Mouse (Mus musculus) intestine, postnatal 0 days (tissue): ENCODE data around the gene Dusp12. TPM values are rescaled to one million over a fixed set of nuclear protein-coding genes. Genes with fewer than 3 reads are reported as not detected.

Source experiments
- ATAC-seq: fragments of 200-750 bp; cut with Nextera tagmentation; 2 replicates; pipeline ENCODE4 v1.8.0; 2017; ENCODE audit warnings: mild to moderate bottlenecking, moderate TSS enrichment, moderate library complexity
- H3K27ac ChIP-seq: fragments of 300-500 bp; sonication (generic); 2 replicates; pipeline ENCODE4 v1.5.1; 2014; ENCODE audit warnings: mild to moderate bottlenecking, low read depth, low read length, moderate library complexity
- H3K27me3 ChIP-seq: fragments of 300-500 bp; sonication (generic); replicated peaks from 2 replicates; pipeline ENCODE4 v1.6.1; 2014; ENCODE audit warnings: low read length, mixed read lengths; ENCODE audit not compliant: control insufficient read depth, insufficient read depth
- H3K36me3 ChIP-seq: fragments of 300-500 bp; sonication (generic); 2 replicates; pipeline ENCODE4 v1.6.1; 2014; ENCODE audit warnings: mild to moderate bottlenecking, moderate library complexity; ENCODE audit not compliant: control insufficient read depth, insufficient read depth
- H3K4me1 ChIP-seq: fragments of 300-500 bp; sonication (generic); replicated peaks from 2 replicates; pipeline ENCODE4 v1.6.1; 2014; ENCODE audit warnings: antibody characterized with exemption, low read length, mixed read lengths; ENCODE audit not compliant: control insufficient read depth, insufficient read depth
- H3K4me2 ChIP-seq: fragments of 300-500 bp; sonication (generic); replicated peaks from 2 replicates; pipeline ENCODE4 v1.6.1; 2014; ENCODE audit warnings: low read depth, mild to moderate bottlenecking, moderate library complexity
- H3K4me3 ChIP-seq: fragments of 300-500 bp; sonication (generic); 2 replicates; pipeline ENCODE4 v1.5.1; 2014; ENCODE audit warnings: low read depth, low read length
- H3K9ac ChIP-seq: fragments of 300-500 bp; sonication (generic); 2 replicates; pipeline ENCODE4 v1.6.1; 2014; ENCODE audit warnings: mild to moderate bottlenecking, low read depth, low read length
- H3K9me3 ChIP-seq: fragments of 300-500 bp; sonication (generic); 2 replicates; pipeline ENCODE4 v1.6.1; 2016; ENCODE audit warnings: mixed run types; ENCODE audit not compliant: control insufficient read depth
- CTCF ChIP-seq: sonication (generic); IDR thresholded peaks from 2 replicates; pipeline ENCODE4 v1.5.1; 2016; ENCODE audit warnings: low read depth, mild to moderate bottlenecking, control low read depth, antibody characterized with exemption, moderate library complexity
- WGBS: fragments of 180-500 bp; shearing (Covaris S2); extraction: QIAGEN DNeasy Blood & Tissue Kit; methylation state at CpG from one replicate; pipeline ENCODE4 v1.1.7; 2014; 5-methylcytosine and 5-hydroxymethylcytosine counted together
- polyA plus RNA-seq: library from polyadenylated mRNA; unstranded; fragments of >200 nt; fragmentation: Nextera tagmentation; extraction: Ambion mirVana; gene quantifications from 2 replicates; pipeline ENCODE4 v1.2.1, GENCODE M21; 2015

Gene Dusp12
- polyA plus RNA-seq, 1 experiment from 2014 or later = 65.1 TPM

- Histone ChIP-seq H3K9ac (no peak overlapping the region), H3K4me1 (no peaks in the 10 kb centered on the region), H3K4me3 (no peak overlapping the region), H3K27ac (no peak overlapping the region), H3K36me3 (no peaks in the 10 kb centered on the region), H3K27me3 (no peaks in the 10 kb centered on the region), H3K4me2 (no peak overlapping the region), H3K9me3 (no peaks in the 10 kb centered on the region)
- no peak for TF ChIP-seq CTCF
- 67% methylated on average over 2 of the region's 2 CpGs for WGBS
- no peak for ATAC-seq
Observed at GRCm38 (mm10) chr1:170928467-170928866, 43.1 kb upstream of the Dusp12 start.

- WGBS = 86% methylated on average over 3 of the region's 3 CpGs
- Histone ChIP-seq H3K27me3 (no peaks in the 10 kb centered on the region), H3K36me3 (no peaks in the 10 kb centered on the region), H3K4me1 (no peaks in the 10 kb centered on the region), H3K4me2 (no peak within 1 kb of the TSS), H3K27ac (no peak within 1 kb of the TSS), H3K4me3 (no peak within 1 kb of the TSS), H3K9ac (no peak within 1 kb of the TSS), H3K9me3 (no peaks in the 10 kb centered on the region)
- no peak for ATAC-seq
- TF ChIP-seq CTCF = no peak
Observed at GRCm38 (mm10) chr1:170927378-170927777, 42.0 kb upstream of the Dusp12 start, which contains the start of gene Fcrla. Fcrla (minus strand) TSS chr1:170927583.

- H3K9ac ChIP-seq = no peak overlapping the region
- H3K4me2 ChIP-seq = no peak overlapping the region
- no peak overlapping the region for H3K27ac ChIP-seq
- no peaks in the 10 kb centered on the region for H3K9me3 ChIP-seq
- TF ChIP-seq CTCF = no peak
- 42% methylated on average over 6 of the region's 6 CpGs for WGBS
- no peak overlapping the region for H3K4me3 ChIP-seq
- no peaks in the 10 kb centered on the region for H3K36me3 ChIP-seq
- H3K4me1 ChIP-seq = no peaks in the 10 kb centered on the region
- H3K27me3 ChIP-seq = no peaks in the 10 kb centered on the region
- no peak for ATAC-seq
Observed at GRCm38 (mm10) chr1:170926941-170927340, 41.6 kb upstream of the Dusp12 start.

GRCm38 (mm10) chr1:170924485-170924884 is 39.1 kb upstream of the Dusp12 start:
- Histone ChIP-seq H3K9ac (no peak overlapping the region), H3K27me3 (no peaks in the 10 kb centered on the region), H3K27ac (no peak overlapping the region), H3K4me1 (no peaks in the 10 kb centered on the region), H3K9me3 (no peaks in the 10 kb centered on the region), H3K4me3 (no peak overlapping the region), H3K36me3 (no peaks in the 10 kb centered on the region), H3K4me2 (no peak overlapping the region)
- TF ChIP-seq CTCF = no peak
- WGBS = 57% methylated on average over 6 of the region's 6 CpGs
- ATAC-seq = no peak

- Histone ChIP-seq H3K4me3 (no peak overlapping the region), H3K9me3 (no peaks in the 10 kb centered on the region), H3K9ac (no peak overlapping the region), H3K4me2 (no peak overlapping the region), H3K27ac (no peak overlapping the region), H3K27me3 (no peaks in the 10 kb centered on the region), H3K36me3 (no peaks in the 10 kb centered on the region), H3K4me1 (no peaks in the 10 kb centered on the region)
- no peak for TF ChIP-seq CTCF
- ATAC-seq = no peak
- 92% methylated on average over 8 of the region's 8 CpGs for WGBS
Observed at GRCm38 (mm10) chr1:170919308-170919707, 34.0 kb upstream of the Dusp12 start.

GRCm38 (mm10) chr1:170915657-170916056 is 30.3 kb upstream of the Dusp12 start:
- Histone ChIP-seq H3K9ac (no peak overlapping the region), H3K36me3 (no peaks in the 10 kb centered on the region), H3K9me3 (no peaks in the 10 kb centered on the region), H3K27me3 (no peaks in the 10 kb centered on the region), H3K4me3 (no peak overlapping the region), H3K4me1 (no peaks in the 10 kb centered on the region; the same call in 1 of the 2 replicates), H3K4me2 (no peak overlapping the region), H3K27ac (no peak overlapping the region)
- no peak for TF ChIP-seq CTCF
- ATAC-seq = no peak
- 63% methylated on average over 5 of the region's 5 CpGs for WGBS

- Histone ChIP-seq H3K4me1 (no peaks in the 10 kb centered on the region; the same call in none of the 2 replicates), H3K9me3 (no peaks in the 10 kb centered on the region), H3K4me3 (no peak within 1 kb of the TSS), H3K4me2 (no peak within 1 kb of the TSS), H3K36me3 (no peaks in the 10 kb centered on the region), H3K9ac (no peak within 1 kb of the TSS), H3K27ac (no peak within 1 kb of the TSS), H3K27me3 (peaks cover 20% of the 10 kb centered on the region)
- WGBS = 66% methylated on average over 5 of the region's 5 CpGs
- no peak for ATAC-seq
- TF ChIP-seq CTCF = no peak
Observed at GRCm38 (mm10) chr1:170912891-170913615, 27.7 kb upstream of the Dusp12 start, which contains the start of gene Fcrlb. Fcrlb (minus strand) TSS chr1:170912941.
